Mouse (Mus musculus): ENCODE measurements around the gene Fbp2. TPM values are rescaled to one million over a fixed set of nuclear protein-coding genes. Genes with fewer than 3 reads are reported as not detected.
"Not testable (repeated sequence)": the region's sequence is repeated elsewhere in the genome, so short reads cannot be mapped to it uniquely, and the experiment has no call there.

Gene Fbp2
- polyA plus RNA-seq, 1 experiment, result 35.3 TPM

- Histone ChIP-seq H3K27ac (ENCODE audit: insufficient read depth, low read depth, low read length) (no peak overlapping the region), H3K27me3 (replicated peaks; ENCODE audit: control insufficient read depth, insufficient read depth, low read length) (no peaks in the 10 kb centered on the region), H3K4me1 (ENCODE audit: control insufficient read depth, insufficient read depth, low read length) (peaks cover 8% of the 10 kb centered on the region; the same call in 1 of the 2 replicates), H3K36me3 (ENCODE audit: control insufficient read depth, insufficient read depth, low read length) (peaks cover 3% of the 10 kb centered on the region; the same call in 1 of the 2 replicates), H3K4me3 (ENCODE audit: insufficient read depth, low read depth, low read length) (no peak overlapping the region)
- WGBS, result 75% methylated on average over 11 of the region's 11 CpGs
- DNase-seq, result peak; percentile 0
- TF ChIP-seq POLR2A (IDR thresholded peaks at IDR 0.05; ENCODE audit: low read depth, low read length), result no peak
- TF ChIP-seq CTCF (conservative IDR thresholded peaks at IDR 0.05; ENCODE audit: insufficient read depth, insufficient read length, low read depth, low read length), result no peak
Observed at GRCm38 (mm10) chr13:62865651-62866315, 7.6 kb upstream of the Fbp2 start.

GRCm38 (mm10) chr13:62863771-62864170 lies 5.5 kb upstream of the Fbp2 start:
- TF ChIP-seq CTCF (conservative IDR thresholded peaks at IDR 0.05; ENCODE audit: insufficient read depth, insufficient read length, low read depth, low read length) (no peak), POLR2A (IDR thresholded peaks at IDR 0.05; ENCODE audit: low read depth, low read length) (no peak)
- peaks cover 3% of the 10 kb centered on the region; the same call in 1 of the 2 replicates for H3K4me1 ChIP-seq (ENCODE audit: control insufficient read depth, insufficient read depth, low read length)
- peak; percentile 56 for DNase-seq
- H3K36me3 ChIP-seq (ENCODE audit: control insufficient read depth, insufficient read depth, low read length), result peaks cover 3% of the 10 kb centered on the region; the same call in 1 of the 2 replicates
- H3K4me3 ChIP-seq (ENCODE audit: insufficient read depth, low read depth, low read length), result no peak overlapping the region
- H3K27me3 ChIP-seq (replicated peaks; ENCODE audit: control insufficient read depth, insufficient read depth, low read length), result no peaks in the 10 kb centered on the region
- peak overlapping the region; percentile 22; the same call in 1 of the 2 replicates for H3K27ac ChIP-seq (ENCODE audit: insufficient read depth, low read depth, low read length)
- 44% methylated on average over 6 of the region's 6 CpGs for WGBS

- TF ChIP-seq CTCF (conservative IDR thresholded peaks at IDR 0.05; ENCODE audit: insufficient read depth, insufficient read length, low read depth, low read length), result no peak
- no peak for TF ChIP-seq POLR2A (IDR thresholded peaks at IDR 0.05; ENCODE audit: low read depth, low read length)
- 87% methylated on average over 3 of the region's 3 CpGs for WGBS
Observed at GRCm38 (mm10) chr13:62862875-62863274, 4.7 kb upstream of the Fbp2 start.

DNA sequence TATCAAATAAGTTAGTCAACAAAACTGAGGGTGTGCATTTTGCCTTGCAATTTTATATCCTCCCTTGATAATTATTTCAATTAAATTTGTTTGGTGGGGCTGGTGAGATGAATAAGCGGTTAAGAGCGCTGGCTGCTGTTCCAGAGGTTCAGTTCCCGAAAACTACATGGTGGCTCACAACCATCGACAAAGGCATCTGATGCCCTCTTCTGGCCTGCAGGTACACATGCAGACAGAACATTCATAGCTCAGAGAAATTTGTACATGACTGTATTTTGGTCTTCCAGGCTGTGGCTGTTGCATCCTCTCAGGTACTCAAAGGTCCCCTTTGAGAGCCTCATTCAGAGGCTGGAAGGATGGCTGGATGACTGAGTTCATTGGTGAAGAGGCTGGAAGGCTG lies 1.8 kb upstream of the Fbp2 start:
- H3K4me1 ChIP-seq (ENCODE audit: control insufficient read depth, insufficient read depth, low read length), result peaks cover 3% of the 10 kb centered on the region; the same call in 1 of the 2 replicates
- WGBS, result 85% methylated on average over 4 of the region's 4 CpGs
- H3K36me3 ChIP-seq (ENCODE audit: control insufficient read depth, insufficient read depth, low read length), result no peaks in the 10 kb centered on the region; the same call in 1 of the 2 replicates
- no peak overlapping the region for H3K27ac ChIP-seq (ENCODE audit: insufficient read depth, low read depth, low read length)
- TF ChIP-seq CTCF (conservative IDR thresholded peaks at IDR 0.05; ENCODE audit: insufficient read depth, insufficient read length, low read depth, low read length) (0 out of 2 replicates have a peak, but pooled peaks have one; percentile 22), POLR2A (IDR thresholded peaks at IDR 0.05; ENCODE audit: low read depth, low read length) (no peak)
- no peak overlapping the region for H3K4me3 ChIP-seq (ENCODE audit: insufficient read depth, low read depth, low read length)
- H3K27me3 ChIP-seq (replicated peaks; ENCODE audit: control insufficient read depth, insufficient read depth, low read length), result no peaks in the 10 kb centered on the region
- DNase-seq, result peak; percentile 14

More at GRCm38 (mm10) chr13:62862875-62863274, 4.7 kb upstream of the Fbp2 start:
- Histone ChIP-seq H3K4me3 (ENCODE audit: insufficient read depth, low read depth, low read length) (no peak overlapping the region), H3K27me3 (replicated peaks; ENCODE audit: control insufficient read depth, insufficient read depth, low read length) (no peaks in the 10 kb centered on the region), H3K36me3 (ENCODE audit: control insufficient read depth, insufficient read depth, low read length) (peaks cover 2% of the 10 kb centered on the region; the same call in 1 of the 2 replicates), H3K4me1 (ENCODE audit: control insufficient read depth, insufficient read depth, low read length) (peaks cover 3% of the 10 kb centered on the region; the same call in 1 of the 2 replicates), H3K27ac (ENCODE audit: insufficient read depth, low read depth, low read length) (no peak overlapping the region)
- DNase-seq, result peak; percentile 4

DNA sequence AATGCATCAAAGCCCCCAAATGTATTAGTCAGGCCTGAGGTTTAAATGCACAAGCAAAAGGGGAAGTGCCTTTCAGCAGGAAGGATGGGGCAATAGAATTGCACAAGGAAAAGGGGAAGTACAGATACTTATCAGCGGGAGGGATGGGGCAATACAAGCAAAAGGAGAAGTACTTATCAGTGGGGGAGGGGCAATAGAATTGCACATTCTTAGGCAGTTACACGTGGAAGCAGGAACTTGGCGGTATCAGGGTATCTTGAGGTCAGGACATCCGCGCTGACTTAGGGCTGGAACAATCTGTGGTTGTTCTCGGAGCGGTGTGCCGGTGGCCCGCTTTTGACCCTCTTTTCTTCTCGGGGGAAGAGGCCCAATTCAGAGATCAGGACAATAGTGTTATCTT lies 1.0 kb upstream of the Fbp2 start:
- DNase-seq, result peak; percentile 18
- 68% methylated on average over 10 of the region's 10 CpGs for WGBS
- not testable (repeated sequence) for H3K4me3 ChIP-seq (ENCODE audit: insufficient read depth, low read depth, low read length); H3K27me3 ChIP-seq (replicated peaks; ENCODE audit: control insufficient read depth, insufficient read depth, low read length); H3K36me3 ChIP-seq (ENCODE audit: control insufficient read depth, insufficient read depth, low read length); H3K27ac ChIP-seq (ENCODE audit: insufficient read depth, low read depth, low read length); H3K4me1 ChIP-seq (ENCODE audit: control insufficient read depth, insufficient read depth, low read length)

GRCm38 (mm10) chr13:62856850-62857249 lies 1.4 kb downstream of the Fbp2 start:
- no peak overlapping the region for H3K4me3 ChIP-seq (ENCODE audit: insufficient read depth, low read depth, low read length)
- peak; percentile 62 for DNase-seq
- no peak for TF ChIP-seq CTCF (conservative IDR thresholded peaks at IDR 0.05; ENCODE audit: insufficient read depth, insufficient read length, low read depth, low read length)
- TF ChIP-seq POLR2A (IDR thresholded peaks at IDR 0.05; ENCODE audit: low read depth, low read length), result no peak
- no peak overlapping the region for H3K27ac ChIP-seq (ENCODE audit: insufficient read depth, low read depth, low read length)
- no peaks in the 10 kb centered on the region; the same call in 1 of the 2 replicates for H3K4me1 ChIP-seq (ENCODE audit: control insufficient read depth, insufficient read depth, low read length)
- H3K27me3 ChIP-seq (replicated peaks; ENCODE audit: control insufficient read depth, insufficient read depth, low read length), result no peaks in the 10 kb centered on the region
- 51% methylated on average over 14 of the region's 14 CpGs for WGBS
- no peaks in the 10 kb centered on the region for H3K36me3 ChIP-seq (ENCODE audit: control insufficient read depth, insufficient read depth, low read length)

- Histone ChIP-seq H3K36me3 (ENCODE audit: control insufficient read depth, insufficient read depth, low read length) (no peaks in the 10 kb centered on the region), H3K27ac (ENCODE audit: insufficient read depth, low read depth, low read length) (no peak overlapping the region), H3K27me3 (replicated peaks; ENCODE audit: control insufficient read depth, insufficient read depth, low read length) (no peaks in the 10 kb centered on the region), H3K4me1 (ENCODE audit: control insufficient read depth, insufficient read depth, low read length) (no peaks in the 10 kb centered on the region; the same call in 1 of the 2 replicates), H3K4me3 (ENCODE audit: insufficient read depth, low read depth, low read length) (no peak overlapping the region)
- DNase-seq, result peak; percentile 86
- WGBS, result under 1% methylated on average over 5 of the region's 5 CpGs
- TF ChIP-seq POLR2A (IDR thresholded peaks at IDR 0.05; ENCODE audit: low read depth, low read length), result no peak
- TF ChIP-seq CTCF (conservative IDR thresholded peaks at IDR 0.05; ENCODE audit: insufficient read depth, insufficient read length, low read depth, low read length), result peak; percentile 91
Observed at GRCm38 (mm10) chr13:62856305-62856675, 1.9 kb downstream of the Fbp2 start.

Measured in kidney, adult 2 months (tissue).